Mouse (Mus musculus): ENCODE measurements around the gene Lhx6. TPM values are rescaled to one million over a fixed set of nuclear protein-coding genes. Genes with fewer than 3 reads are reported as not detected.

Lhx6 gene
- polyA plus RNA-seq, 1 experiment from 2014 or later = 2.0 TPM

DNA sequence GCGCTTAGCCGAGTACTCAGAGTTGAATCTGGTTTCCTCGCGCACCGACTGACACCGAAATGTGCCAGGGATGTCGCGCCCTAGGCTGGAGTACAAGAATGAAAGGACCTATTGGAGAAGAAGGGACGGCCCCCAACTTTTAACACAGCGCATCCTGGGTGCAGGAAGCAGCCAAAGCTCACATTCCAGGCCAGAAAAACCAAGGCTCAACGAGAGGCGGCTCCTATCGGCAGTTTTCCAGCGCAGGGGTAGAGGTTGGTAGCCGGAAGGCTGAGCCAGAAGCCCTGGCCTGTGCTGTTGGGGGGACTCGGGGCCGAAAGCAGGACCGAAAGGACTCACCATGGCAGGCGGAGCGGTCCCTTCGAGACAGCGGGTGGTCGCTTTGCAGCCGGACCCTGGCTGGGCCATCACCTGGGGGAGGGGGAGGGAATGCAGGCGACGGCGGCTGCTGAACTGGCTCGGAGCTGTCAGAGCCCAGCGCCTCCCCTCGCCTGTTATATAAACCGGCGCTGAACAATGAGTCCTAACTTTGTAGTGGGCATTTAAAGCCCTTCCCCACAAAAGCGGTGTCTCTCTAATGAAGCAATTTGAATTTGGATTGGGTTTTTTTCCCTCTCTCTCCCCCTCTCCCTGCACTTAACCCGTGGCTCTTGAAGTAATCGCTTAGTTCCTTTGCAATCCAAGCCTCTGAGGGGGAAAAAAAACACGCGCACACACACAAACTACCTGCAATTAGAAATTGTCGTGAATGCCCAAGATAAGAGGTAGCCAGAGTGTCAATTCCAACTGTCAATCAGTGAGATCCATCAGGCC lies 1.4 kb downstream of the Lhx6 start:
- Histone ChIP-seq H3K4me1 (ENCODE audit: insufficient read depth, low read depth, low read length) (peaks cover 16% of the 10 kb centered on the region; the same call in 1 of the 2 replicates), H3K36me3 (ENCODE audit: insufficient read depth, low read length) (no peaks in the 10 kb centered on the region), H3K4me3 (ENCODE audit: low read depth, low read length) (peak overlapping the region; percentile 47), H3K9ac (replicated peaks; ENCODE audit: low read depth) (no peak overlapping the region), H3K4me2 (replicated peaks; ENCODE audit: low read depth, low read length) (peak overlapping the region; percentile 86), H3K9me3 (ENCODE audit: low read length) (no peaks in the 10 kb centered on the region), H3K27me3 (replicated peaks; ENCODE audit: insufficient read depth, low read length) (peaks cover 61% of the 10 kb centered on the region), H3K27ac (ENCODE audit: low read length) (no peak overlapping the region)
- no peak for DNase-seq (ENCODE audit: low spot score)
- 2% methylated on average over 37 of the region's 38 CpGs for WGBS
- TF ChIP-seq EP300 (IDR thresholded peaks at IDR 0.05) = no peak
- TF ChIP-seq CTCF (IDR thresholded peaks at IDR 0.05) = no peak; the same call in 1 of the 2 replicates
- ATAC-seq = no peak

DNA sequence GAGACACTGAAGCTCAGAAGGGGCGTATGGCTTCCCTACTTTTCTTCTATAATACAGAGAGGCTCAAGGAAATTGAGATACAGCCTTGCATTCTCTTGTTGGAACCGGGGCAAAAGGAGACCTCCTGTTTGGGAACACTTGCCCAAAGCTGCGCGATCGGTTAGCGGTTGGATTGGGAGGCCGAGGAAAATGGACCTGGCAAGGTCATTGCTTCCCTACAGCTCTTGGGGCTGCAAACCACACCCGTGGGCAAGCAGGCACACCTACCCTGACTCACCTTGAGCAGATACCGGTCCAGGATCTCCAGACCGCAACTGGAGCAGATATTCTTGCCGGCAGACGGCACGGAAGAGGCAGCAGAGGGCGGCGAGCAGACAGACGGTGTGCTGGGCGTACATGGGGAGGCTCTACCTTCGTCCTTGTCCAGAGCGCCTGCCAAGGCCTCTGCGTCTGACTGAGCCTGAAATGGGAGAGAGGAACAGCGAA lies 2.1 kb downstream of the Lhx6 start:
- H3K27me3 ChIP-seq (replicated peaks; ENCODE audit: insufficient read depth, low read length) = peaks cover 67% of the 10 kb centered on the region
- peak overlapping the region; percentile 86 for H3K4me2 ChIP-seq (replicated peaks; ENCODE audit: low read depth, low read length)
- no peak for DNase-seq (ENCODE audit: low spot score)
- no peaks in the 10 kb centered on the region for H3K36me3 ChIP-seq (ENCODE audit: insufficient read depth, low read length)
- H3K4me1 ChIP-seq (ENCODE audit: insufficient read depth, low read depth, low read length) = peaks cover 16% of the 10 kb centered on the region; the same call in 1 of the 2 replicates
- 2% methylated on average over 21 of the region's 21 CpGs for WGBS
- H3K9ac ChIP-seq (replicated peaks; ENCODE audit: low read depth) = no peak overlapping the region
- no peak for ATAC-seq
- TF ChIP-seq EP300 (IDR thresholded peaks at IDR 0.05) (no peak), CTCF (IDR thresholded peaks at IDR 0.05) (no peak)
- H3K4me3 ChIP-seq (ENCODE audit: low read depth, low read length) = peak overlapping the region; percentile 47
- H3K9me3 ChIP-seq (ENCODE audit: low read length) = no peaks in the 10 kb centered on the region
- no peak overlapping the region for H3K27ac ChIP-seq (ENCODE audit: low read length)

DNA sequence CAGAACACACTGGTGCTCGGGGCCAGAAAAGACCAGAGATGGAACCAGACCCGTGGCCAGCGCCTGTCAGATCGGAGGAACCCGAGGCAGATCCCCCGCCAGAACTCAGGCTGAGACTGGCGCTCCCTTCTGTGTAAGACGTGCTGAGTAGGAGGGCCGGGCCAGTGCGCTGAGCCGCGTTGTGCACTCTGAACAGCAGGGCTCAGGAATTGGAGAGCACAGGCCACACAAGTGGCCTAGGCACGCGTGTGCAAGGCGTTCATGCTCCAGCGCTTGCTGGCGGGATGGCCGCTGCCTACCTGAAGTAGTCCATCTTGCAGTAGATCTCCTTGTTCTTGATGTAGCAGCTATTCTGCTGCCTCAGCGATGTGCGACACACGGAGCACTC lies 2.7 kb downstream of the Lhx6 start:
- H3K27ac ChIP-seq (ENCODE audit: low read length) = no peak overlapping the region
- no peak overlapping the region for H3K9ac ChIP-seq (replicated peaks; ENCODE audit: low read depth)
- TF ChIP-seq EP300 (IDR thresholded peaks at IDR 0.05) (no peak), CTCF (IDR thresholded peaks at IDR 0.05) (no peak)
- H3K4me3 ChIP-seq (ENCODE audit: low read depth, low read length) = peak overlapping the region; percentile 47; the same call in 1 of the 2 replicates
- H3K36me3 ChIP-seq (ENCODE audit: insufficient read depth, low read length) = no peaks in the 10 kb centered on the region
- DNase-seq (ENCODE audit: low spot score) (peak; percentile 25), ATAC-seq (peak; percentile 49; the same call in 1 of the 2 replicates)
- peaks cover 68% of the 10 kb centered on the region for H3K27me3 ChIP-seq (replicated peaks; ENCODE audit: insufficient read depth, low read length)
- H3K4me1 ChIP-seq (ENCODE audit: insufficient read depth, low read depth, low read length) = peaks cover 16% of the 10 kb centered on the region; the same call in 1 of the 2 replicates
- 13% methylated on average over 21 of the region's 21 CpGs for WGBS
- H3K9me3 ChIP-seq (ENCODE audit: low read length) = no peaks in the 10 kb centered on the region
- H3K4me2 ChIP-seq (replicated peaks; ENCODE audit: low read depth, low read length) = peak overlapping the region; percentile 86

DNA sequence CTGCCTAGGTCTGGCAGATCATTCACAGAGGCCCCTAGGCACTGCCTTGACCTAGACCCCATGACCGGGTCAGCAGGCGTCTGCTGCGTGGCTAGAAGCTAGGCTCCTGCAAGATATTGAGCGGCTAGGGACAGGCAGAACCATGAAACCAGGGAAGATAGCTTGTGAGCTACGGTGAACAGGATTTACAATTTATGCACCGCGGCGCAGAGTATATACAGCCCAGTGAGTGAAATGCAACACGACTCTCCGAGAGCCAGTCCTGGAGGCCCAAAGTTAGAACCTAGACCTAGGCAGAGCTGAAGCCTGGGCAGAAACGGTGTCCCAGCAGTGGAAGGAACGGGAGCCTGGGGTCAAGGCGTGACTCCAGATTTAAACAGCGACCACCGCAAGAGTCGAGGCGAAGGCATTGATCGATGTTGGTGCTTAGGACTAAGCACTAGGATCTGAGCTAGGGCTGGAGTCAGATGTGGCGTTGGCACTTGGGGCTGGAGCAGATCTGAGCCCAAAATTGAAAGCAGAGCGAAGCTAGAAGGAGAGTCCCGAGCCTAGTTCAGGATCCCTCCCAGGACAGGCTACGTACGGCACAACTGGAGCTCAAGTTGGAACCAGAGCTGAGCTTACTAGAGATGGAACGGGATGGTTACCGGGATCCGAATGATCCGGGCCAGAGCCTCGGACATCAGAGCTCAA lies 3.2 kb downstream of the Lhx6 start:
- peaks cover 69% of the 10 kb centered on the region for H3K27me3 ChIP-seq (replicated peaks; ENCODE audit: insufficient read depth, low read length)
- TF ChIP-seq EP300 (IDR thresholded peaks at IDR 0.05) (no peak), CTCF (IDR thresholded peaks at IDR 0.05) (no peak)
- no peaks in the 10 kb centered on the region for H3K9me3 ChIP-seq (ENCODE audit: low read length)
- H3K4me2 ChIP-seq (replicated peaks; ENCODE audit: low read depth, low read length) = peak overlapping the region; percentile 86
- H3K4me1 ChIP-seq (ENCODE audit: insufficient read depth, low read depth, low read length) = peaks cover 16% of the 10 kb centered on the region; the same call in 1 of the 2 replicates
- no peak for ATAC-seq
- DNase-seq (ENCODE audit: low spot score) = no peak
- H3K36me3 ChIP-seq (ENCODE audit: insufficient read depth, low read length) = no peaks in the 10 kb centered on the region
- no peak overlapping the region for H3K27ac ChIP-seq (ENCODE audit: low read length)
- WGBS = 13% methylated on average over 28 of the region's 28 CpGs
- no peak overlapping the region for H3K9ac ChIP-seq (replicated peaks; ENCODE audit: low read depth)
- peak overlapping the region; percentile 47; the same call in 1 of the 2 replicates for H3K4me3 ChIP-seq (ENCODE audit: low read depth, low read length)

DNA sequence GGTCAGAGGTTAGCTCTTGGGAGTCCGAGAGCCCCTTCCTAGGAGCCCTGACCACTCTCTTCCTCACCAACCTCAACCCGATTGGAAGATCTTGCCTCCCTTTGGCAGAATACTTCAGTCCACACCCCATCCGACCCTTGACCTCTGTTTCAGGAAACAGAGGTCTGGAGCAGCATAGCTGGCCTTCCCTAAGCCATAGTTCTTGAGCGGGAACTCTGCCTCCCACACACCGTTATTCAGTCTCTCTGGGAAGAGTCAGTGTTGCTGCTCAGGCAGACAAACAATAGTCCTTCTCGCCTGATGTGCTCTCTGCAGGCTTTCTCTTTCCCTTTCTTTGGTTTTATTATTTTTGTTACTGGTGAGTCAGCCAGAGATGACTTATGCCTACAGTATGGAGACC lies 5.5 kb downstream of the Lhx6 start:
- Histone ChIP-seq H3K9ac (replicated peaks; ENCODE audit: low read depth) (no peak overlapping the region), H3K4me3 (ENCODE audit: low read depth, low read length) (no peak overlapping the region), H3K4me2 (replicated peaks; ENCODE audit: low read depth, low read length) (no peak overlapping the region), H3K36me3 (ENCODE audit: insufficient read depth, low read length) (no peaks in the 10 kb centered on the region), H3K9me3 (ENCODE audit: low read length) (no peaks in the 10 kb centered on the region), H3K4me1 (ENCODE audit: insufficient read depth, low read depth, low read length) (peaks cover 10% of the 10 kb centered on the region; the same call in 1 of the 2 replicates), H3K27me3 (replicated peaks; ENCODE audit: insufficient read depth, low read length) (peaks cover 66% of the 10 kb centered on the region), H3K27ac (ENCODE audit: low read length) (no peak overlapping the region)
- no peak for DNase-seq (ENCODE audit: low spot score)
- TF ChIP-seq CTCF (IDR thresholded peaks at IDR 0.05) = no peak
- no peak for TF ChIP-seq EP300 (IDR thresholded peaks at IDR 0.05)
- ATAC-seq = no peak
- WGBS = 27% methylated on average over 6 of the region's 6 CpGs

DNA sequence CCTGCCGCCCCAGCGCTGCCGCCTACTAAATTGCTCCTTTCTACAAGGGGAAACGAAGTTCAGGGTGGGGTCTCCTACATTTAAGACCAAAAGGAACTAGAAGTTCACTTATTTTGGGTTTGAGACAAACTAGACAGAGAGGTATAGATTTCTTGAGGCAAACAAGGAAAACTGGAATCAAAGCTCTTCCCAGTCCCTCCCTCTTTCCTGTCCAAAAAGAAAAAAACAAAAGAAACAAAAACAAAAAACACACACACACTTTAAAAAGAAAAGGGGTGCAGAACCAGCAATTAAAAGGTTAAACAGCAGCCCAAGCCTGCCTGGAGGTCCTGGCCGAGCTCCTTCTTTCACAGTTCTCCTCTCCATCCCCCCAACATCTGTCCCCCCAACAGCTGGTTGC lies 7.2 kb downstream of the Lhx6 start:
- no peak overlapping the region for H3K27ac ChIP-seq (ENCODE audit: low read length)
- WGBS = 24% methylated on average over 5 of the region's 5 CpGs

More for the DNA sequence above, 7.2 kb downstream of the Lhx6 start:
- H3K27me3 ChIP-seq (replicated peaks; ENCODE audit: insufficient read depth, low read length) = peaks cover 72% of the 10 kb centered on the region
- no peak for DNase-seq (ENCODE audit: low spot score)
- H3K9me3 ChIP-seq (ENCODE audit: low read length) = no peaks in the 10 kb centered on the region
- H3K36me3 ChIP-seq (ENCODE audit: insufficient read depth, low read length) = no peaks in the 10 kb centered on the region
- no peak overlapping the region for H3K4me2 ChIP-seq (replicated peaks; ENCODE audit: low read depth, low read length)
- ATAC-seq = no peak
- 0 out of 2 replicates have a peak overlapping the region, but pooled peaks have one; percentile 2 for H3K4me3 ChIP-seq (ENCODE audit: low read depth, low read length)
- TF ChIP-seq EP300 (IDR thresholded peaks at IDR 0.05) (no peak), CTCF (IDR thresholded peaks at IDR 0.05) (no peak)
- no peak overlapping the region for H3K9ac ChIP-seq (replicated peaks; ENCODE audit: low read depth)
- H3K4me1 ChIP-seq (ENCODE audit: insufficient read depth, low read depth, low read length) = peaks cover 5% of the 10 kb centered on the region; the same call in 1 of the 2 replicates

Data from lung, postnatal 0 days (tissue).